Mouse (Mus musculus) lung, adult 2 months (tissue): ENCODE measurements around the gene Mtif3.

Experiments
- CTCF ChIP-seq: fragments of 200-500 bp; IDR thresholded peaks from 2 replicates; pipeline ENCODE4 v1.5.1; 2011; ENCODE audit warnings: mild to moderate bottlenecking, low read length, control low read depth; ENCODE audit not compliant: insufficient read depth
- POLR2A ChIP-seq: fragments of 200-500 bp; IDR thresholded peaks from 2 replicates; pipeline ENCODE4 v1.6.1; 2011; ENCODE audit warnings: low read depth, mild to moderate bottlenecking, control low read depth, low read length, borderline replicate concordance; ENCODE audit errors: extremely low read depth

- no peak for TF ChIP-seq POLR2A
- no peak for TF ChIP-seq CTCF
These were observed 7.9 kb downstream of the Mtif3 start for GRCm38 (mm10) chr5:146955651-146956050.
